Mouse (Mus musculus) left cerebral cortex, adult 11 months (tissue): ENCODE measurements at regions not wholly inside any gene's neighbourhood (a gene's known extent, or its start where the extent isn't known, plus 50 kb on each side); places are given as distances from the start of the nearest gene placed in this dataset.

Experiments used
- DNase-seq: peaks from one replicate; pipeline ENCODE4 v3.0.0; 2022; ENCODE audit warnings: low spot score

DNA sequence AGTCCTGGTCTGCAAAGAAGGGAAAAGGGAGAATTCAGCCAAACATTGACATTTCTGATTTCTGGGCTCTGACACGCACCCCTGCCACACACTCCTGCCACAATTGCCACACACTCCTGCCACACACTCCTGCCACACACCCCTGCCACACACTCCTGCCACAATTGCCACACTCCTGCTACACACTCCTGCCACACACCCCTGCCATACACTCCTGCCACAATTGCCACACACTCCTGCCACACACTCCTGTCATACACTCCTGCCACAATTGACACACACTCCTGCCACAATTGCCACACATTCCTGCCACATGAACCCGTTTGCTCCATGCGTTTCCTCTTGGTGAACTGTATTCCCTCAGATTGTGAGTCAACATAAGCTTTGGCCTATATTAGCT is 130.0 kb upstream of the Gm9833 start:
- no peak for DNase-seq

DNA sequence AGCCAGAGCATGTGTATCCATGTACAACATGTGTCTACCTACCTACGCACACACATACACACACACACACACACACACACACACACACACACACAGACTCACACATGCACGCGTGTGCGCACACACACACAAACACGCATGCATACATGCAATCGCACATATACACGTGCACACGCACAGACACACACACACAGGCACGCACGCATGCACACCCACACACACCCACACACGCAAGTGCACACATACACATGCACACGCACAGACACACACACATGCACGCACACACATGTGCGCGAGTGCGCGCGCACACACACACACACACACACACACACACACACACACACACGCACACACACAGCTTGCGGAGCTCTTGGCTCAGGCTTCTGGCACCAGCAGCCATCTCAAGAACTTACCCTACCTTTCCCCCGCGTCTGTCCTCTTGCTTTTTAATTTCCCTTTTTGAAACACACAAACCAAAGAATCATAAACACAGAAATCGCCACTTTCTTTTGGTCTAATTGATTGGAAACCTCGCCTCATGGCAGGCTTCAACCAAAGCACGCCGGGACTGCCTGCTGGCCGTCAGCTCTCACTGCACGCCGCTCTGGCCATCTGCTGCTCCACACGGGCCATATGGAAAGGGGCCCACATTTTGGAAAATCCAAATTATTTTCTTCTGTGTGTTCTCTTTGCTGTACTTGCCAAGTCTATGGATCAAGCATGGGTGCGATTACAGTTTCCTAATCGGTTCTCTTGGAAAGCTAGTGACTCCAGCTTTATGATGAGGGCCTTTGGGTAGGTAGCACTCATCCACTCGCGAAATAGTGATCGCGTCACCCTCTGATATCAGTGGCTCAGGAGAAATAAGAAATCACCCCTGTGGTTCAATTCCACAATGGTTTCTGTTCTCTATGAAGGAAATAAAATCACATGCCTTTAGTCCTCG is 127.9 kb upstream of the Gm9833 start:
- DNase-seq: no peak

DNA sequence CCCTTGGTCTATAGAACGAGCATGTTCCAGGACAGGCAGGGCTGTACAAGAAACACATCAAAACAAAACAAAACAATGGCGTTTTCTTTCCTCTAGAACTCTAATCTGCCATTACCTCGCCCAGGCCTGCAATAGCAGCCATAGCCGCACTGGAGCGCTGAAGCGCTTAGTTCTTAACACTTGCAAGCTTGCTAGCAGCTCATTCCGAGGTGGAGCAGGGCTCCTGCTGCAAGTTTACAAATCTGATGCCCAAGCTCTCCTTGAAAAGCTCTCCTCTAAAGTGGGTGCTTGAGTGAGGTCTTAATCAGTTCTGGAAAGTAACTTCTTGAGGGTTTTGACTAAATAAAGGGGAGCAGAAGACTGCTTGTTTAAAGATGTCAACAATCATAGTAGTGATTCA is 127.2 kb upstream of the Gm9833 start:
- DNase-seq: no peak
